Mouse (Mus musculus) brain, embryonic 14.5 days (tissue): ENCODE data around the gene Mmaa.

Source experiments
- CTCF ChIP-seq: fragments of 200-500 bp; IDR thresholded peaks from 2 replicates; pipeline ENCODE4 v1.5.1; 2012; ENCODE audit warnings: inconsistent platforms, mild to moderate bottlenecking, moderate library complexity, borderline replicate concordance; ENCODE audit not compliant: insufficient read depth, insufficient read length; ENCODE audit errors: extremely low read depth
- POLR2A ChIP-seq: fragments of 200-500 bp; IDR thresholded peaks from 2 replicates; pipeline ENCODE4 v1.6.1; 2012; ENCODE audit warnings: mild to moderate bottlenecking, inconsistent platforms, borderline replicate concordance; ENCODE audit not compliant: poor library complexity, insufficient read depth, insufficient read length, severe bottlenecking; ENCODE audit errors: extremely low read depth

GRCm38 (mm10) chr8:79305941-79306340, 11.2 kb upstream of the Mmaa start:
- TF ChIP-seq CTCF (no peak), POLR2A (no peak)
